Mouse (Mus musculus): Measurements from ENCODE around the gene Camk2g. TPM values are rescaled to one million over a fixed set of nuclear protein-coding genes. Genes with fewer than 3 reads are reported as not detected.

Gene Camk2g
- total and polyA plus RNA-seq, 3 experiments: 15.7 to 33.1 (median 18.5) TPM

- no peak for TF ChIP-seq UBTF (IDR thresholded peaks at IDR 0.05; ENCODE audit: low read depth, low read length)
- no peak for TF ChIP-seq MEF2A (IDR thresholded peaks at IDR 0.05; ENCODE audit: borderline replicate concordance, low read depth, low read length)
- no peak for TF ChIP-seq ELF1 (IDR thresholded peaks at IDR 0.05; ENCODE audit: low read depth, low read length)
- TF ChIP-seq SMC3 (IDR thresholded peaks at IDR 0.05; ENCODE audit: low read depth, low read length): no peak
- no peak overlapping the region for H3K27ac ChIP-seq (ENCODE audit: insufficient read depth, low read depth)
- H3K79me2 ChIP-seq (replicated peaks; ENCODE audit: control insufficient read depth, extremely low read depth, insufficient read depth, poor library complexity, severe bottlenecking): peaks cover 6% of the 10 kb centered on the region; the same call in 1 of the 2 replicates
- H3K4me2 ChIP-seq (ENCODE audit: insufficient read depth, low read depth, poor library complexity, severe bottlenecking): no peak overlapping the region
- H3K27me3 ChIP-seq (replicated peaks): no peaks in the 10 kb centered on the region
- dilution Hi-C loops (cut with MboI; ENCODE audit: extremely low pct_ligation_motif_present, extremely low pct_unique_long_range_greater_than_20kb, low sequenced_read_pairs) (no loop called here), in situ Hi-C loops (cut with MboI; ENCODE audit: low pct_ligation_motif_present, low pct_unique_long_range_greater_than_20kb, low sequenced_read_pairs) (loop anchor here (25.0 kb wide), 1 partner anchor 232 kb away; no protein-coding TSS in a partner anchor)
- H3K4me1 ChIP-seq (ENCODE audit: control insufficient read depth in 1 of 2, insufficient read depth in 2 of 2): peaks cover 2 to 20% of the 10 kb centered on the region in 2 experiments
- H3K9ac ChIP-seq (ENCODE audit: insufficient read depth, low read depth): no peak overlapping the region
- DNase-seq (ENCODE audit: extremely low read depth): no peak
- H3K36me3 ChIP-seq (replicated peaks in 1 of 2; ENCODE audit: control insufficient read depth in 1 of 2, insufficient read depth in 1 of 2, low read length in 1 of 2): peaks cover 41 to 93% of the 10 kb centered on the region in 2 experiments
- no peaks in the 10 kb centered on the region for H3K9me3 ChIP-seq (replicated peaks; ENCODE audit: low read length)
- no peak overlapping the region for H3K4me3 ChIP-seq (replicated peaks in 1 of 3; ENCODE audit: low read depth in 2 of 3, low read length in 2 of 3, poor library complexity in 1 of 3)
Observed at GRCm38 (mm10) chr14:20780217-20780616, 13.7 kb downstream of the Camk2g start.

GRCm38 (mm10) chr14:20778496-20778895, 15.4 kb downstream of the Camk2g start:
- in situ Hi-C loops (cut with MboI; ENCODE audit: low pct_ligation_motif_present, low pct_unique_long_range_greater_than_20kb, low sequenced_read_pairs): loop anchor here (25.0 kb wide), 1 partner anchor 234 kb away; no protein-coding TSS in a partner anchor
- no peak overlapping the region for H3K27ac ChIP-seq (ENCODE audit: insufficient read depth, low read depth)
- H3K4me2 ChIP-seq (ENCODE audit: insufficient read depth, low read depth, poor library complexity, severe bottlenecking): no peak overlapping the region
- H3K79me2 ChIP-seq (replicated peaks; ENCODE audit: control insufficient read depth, extremely low read depth, insufficient read depth, poor library complexity, severe bottlenecking): peaks cover 6% of the 10 kb centered on the region
- no peaks in the 10 kb centered on the region for H3K9me3 ChIP-seq (replicated peaks; ENCODE audit: low read length)
- H3K4me1 ChIP-seq (ENCODE audit: control insufficient read depth in 1 of 2, insufficient read depth in 2 of 2): peaks cover 0 to 27% of the 10 kb centered on the region in 2 experiments; a peak in 2 of 4 replicates
- no peak for TF ChIP-seq RAD21 (IDR thresholded peaks at IDR 0.05; ENCODE audit: low read depth, low read length)
- no peak for TF ChIP-seq JUND (conservative IDR thresholded peaks at IDR 0.05; ENCODE audit: low read depth, low read length)
- TF ChIP-seq TCF12 (IDR thresholded peaks at IDR 0.05; ENCODE audit: low read depth, low read length): no peak
- no peak for TF ChIP-seq GABPA (IDR thresholded peaks at IDR 0.05; ENCODE audit: insufficient replicate concordance, low read depth, low read length)
- TF ChIP-seq HCFC1 (IDR thresholded peaks at IDR 0.05; ENCODE audit: low read depth, low read length): no peak
- TF ChIP-seq JUN (IDR thresholded peaks at IDR 0.05; ENCODE audit: insufficient read depth, low read depth, low read length): no peak
- no peak for TF ChIP-seq USF2 (conservative IDR thresholded peaks at IDR 0.05; ENCODE audit: low read depth, low read length)
- TF ChIP-seq CHD1 (IDR thresholded peaks at IDR 0.05; ENCODE audit: low read depth, low read length): no peak
- no peak for TF ChIP-seq ZMIZ1 (IDR thresholded peaks at IDR 0.05; ENCODE audit: low read depth, low read length)
- no peak for TF ChIP-seq POLR2A (IDR thresholded peaks at IDR 0.05; ENCODE audit: low read depth, low read length)
- no peaks in the 10 kb centered on the region for H3K27me3 ChIP-seq (replicated peaks)
- dilution Hi-C loops (cut with MboI; ENCODE audit: extremely low pct_ligation_motif_present, extremely low pct_unique_long_range_greater_than_20kb, low sequenced_read_pairs): no loop called here
- H3K4me3 ChIP-seq (replicated peaks in 1 of 3; ENCODE audit: low read depth in 2 of 3, low read length in 2 of 3, poor library complexity in 1 of 3): no peak overlapping the region
- peaks cover 33 to 82% of the 10 kb centered on the region in 2 experiments for H3K36me3 ChIP-seq (replicated peaks in 1 of 2; ENCODE audit: control insufficient read depth in 1 of 2, insufficient read depth in 1 of 2, low read length in 1 of 2)
- DNase-seq (ENCODE audit: extremely low read depth): no peak
- no peak overlapping the region for H3K9ac ChIP-seq (ENCODE audit: insufficient read depth, low read depth)
